Mouse (Mus musculus): ENCODE data around the gene Tead4. TPM values are rescaled to one million over a fixed set of nuclear protein-coding genes. Genes with fewer than 3 reads are reported as not detected.
"Not testable (repeated sequence)": the region's sequence is repeated elsewhere in the genome, so short reads cannot be mapped to it uniquely, and the experiment has no call there.

Tead4 gene
- polyA plus RNA-seq, 1 experiment from 2014 or later: not detected

GRCm38 (mm10) chr6:128236581-128236980 is 64.0 kb downstream of the Tead4 start:
- no peaks in the 10 kb centered on the region for H3K36me3 ChIP-seq (ENCODE audit: inconsistent target)
- H3K79me2 ChIP-seq (ENCODE audit: inconsistent target): no peaks in the 10 kb centered on the region
- no peak overlapping the region for H3K4me3 ChIP-seq (ENCODE audit: inconsistent target)
- H3K27ac ChIP-seq: no peak overlapping the region
- 91% methylated on average over 9 of the region's 9 CpGs for WGBS (ENCODE audit: missing documents)

GRCm38 (mm10) chr6:128234206-128234605 is 66.4 kb downstream of the Tead4 start:
- no peaks in the 10 kb centered on the region for H3K79me2 ChIP-seq (ENCODE audit: inconsistent target)

GRCm38 (mm10) chr6:128232216-128232615 is 68.4 kb downstream of the Tead4 start:
- Histone ChIP-seq H3K4me3 (ENCODE audit: inconsistent target) (no peak overlapping the region), H3K27ac (no peak overlapping the region), H3K36me3 (ENCODE audit: inconsistent target) (no peaks in the 10 kb centered on the region), H3K79me2 (ENCODE audit: inconsistent target) (no peaks in the 10 kb centered on the region)
- 19% methylated on average over 7 of the region's 7 CpGs for WGBS (ENCODE audit: missing documents)

More at GRCm38 (mm10) chr6:128234206-128234605, 66.4 kb downstream of the Tead4 start:
- no peak overlapping the region for H3K27ac ChIP-seq
- 38% methylated on average over 5 of the region's 5 CpGs for WGBS (ENCODE audit: missing documents)
- H3K4me3 ChIP-seq (ENCODE audit: inconsistent target): no peak overlapping the region
- no peaks in the 10 kb centered on the region for H3K36me3 ChIP-seq (ENCODE audit: inconsistent target)

- 8% methylated on average over 3 of the region's 3 CpGs for WGBS (ENCODE audit: missing documents)
- Histone ChIP-seq H3K36me3 (ENCODE audit: inconsistent target) (no peaks in the 10 kb centered on the region), H3K27ac (no peak overlapping the region), H3K4me3 (ENCODE audit: inconsistent target) (no peak overlapping the region), H3K79me2 (ENCODE audit: inconsistent target) (no peaks in the 10 kb centered on the region)
These were observed 68.9 kb downstream of the Tead4 start for GRCm38 (mm10) chr6:128231741-128232140.

- H3K79me2 ChIP-seq (ENCODE audit: inconsistent target): no peaks in the 10 kb centered on the region
- 29% methylated on average over 8 of the region's 8 CpGs for WGBS (ENCODE audit: missing documents)
- H3K4me3 ChIP-seq (ENCODE audit: inconsistent target): no peak overlapping the region
- no peak overlapping the region for H3K27ac ChIP-seq
- no peaks in the 10 kb centered on the region for H3K36me3 ChIP-seq (ENCODE audit: inconsistent target)
These were observed 73.1 kb downstream of the Tead4 start for GRCm38 (mm10) chr6:128227438-128228017.

GRCm38 (mm10) chr6:128226941-128227340 is 73.7 kb downstream of the Tead4 start:
- no peak overlapping the region for H3K27ac ChIP-seq
- no peak overlapping the region for H3K4me3 ChIP-seq (ENCODE audit: inconsistent target)
- 87% methylated on average over 3 of the region's 3 CpGs for WGBS (ENCODE audit: missing documents)

GRCm38 (mm10) chr6:128225846-128226176 is 74.8 kb downstream of the Tead4 start:
- no peaks in the 10 kb centered on the region for H3K36me3 ChIP-seq (ENCODE audit: inconsistent target)
- H3K27ac ChIP-seq: no peak overlapping the region
- H3K4me3 ChIP-seq (ENCODE audit: inconsistent target): no peak overlapping the region
- WGBS (ENCODE audit: missing documents): 100% methylated on average over 1 of the region's 1 CpGs
- H3K79me2 ChIP-seq (ENCODE audit: inconsistent target): no peaks in the 10 kb centered on the region

More at GRCm38 (mm10) chr6:128226941-128227340, 73.7 kb downstream of the Tead4 start:
- Histone ChIP-seq H3K79me2 (ENCODE audit: inconsistent target) (no peaks in the 10 kb centered on the region), H3K36me3 (ENCODE audit: inconsistent target) (no peaks in the 10 kb centered on the region)

GRCm38 (mm10) chr6:128225009-128225845 is 75.4 kb downstream of the Tead4 start:
- no peak overlapping the region for H3K4me3 ChIP-seq (ENCODE audit: inconsistent target)
- no peak overlapping the region for H3K27ac ChIP-seq
- H3K36me3 ChIP-seq (ENCODE audit: inconsistent target): no peaks in the 10 kb centered on the region
- WGBS (ENCODE audit: missing documents): 88% methylated on average over 4 of the region's 4 CpGs
- no peaks in the 10 kb centered on the region for H3K79me2 ChIP-seq (ENCODE audit: inconsistent target)

- no peaks in the 10 kb centered on the region for H3K79me2 ChIP-seq (ENCODE audit: inconsistent target)
- no peaks in the 10 kb centered on the region for H3K36me3 ChIP-seq (ENCODE audit: inconsistent target)
- no peak overlapping the region for H3K27ac ChIP-seq
- no peak overlapping the region for H3K4me3 ChIP-seq (ENCODE audit: inconsistent target)
These were observed 77.5 kb downstream of the Tead4 start for GRCm38 (mm10) chr6:128223159-128223558.

GRCm38 (mm10) chr6:128215004-128215403 is 85.6 kb downstream of the Tead4 start:
- 95% methylated on average over 4 of the region's 4 CpGs for WGBS (ENCODE audit: missing documents)
- not testable (repeated sequence) for H3K79me2 ChIP-seq (ENCODE audit: inconsistent target); H3K36me3 ChIP-seq (ENCODE audit: inconsistent target)

GRCm38 (mm10) chr6:128209199-128209598 is 91.4 kb downstream of the Tead4 start:
- WGBS (ENCODE audit: missing documents): 89% methylated on average over 1 of the region's 1 CpGs
- not testable (repeated sequence) for H3K4me3 ChIP-seq (ENCODE audit: inconsistent target)

More at GRCm38 (mm10) chr6:128215004-128215403, 85.6 kb downstream of the Tead4 start:
- not testable (repeated sequence) for H3K4me3 ChIP-seq (ENCODE audit: inconsistent target); H3K27ac ChIP-seq

GRCm38 (mm10) chr6:128208491-128209170 is 92.0 kb downstream of the Tead4 start:
- 94% methylated on average over 8 of the region's 8 CpGs for WGBS (ENCODE audit: missing documents)
- Histone ChIP-seq H3K79me2 (ENCODE audit: inconsistent target) (no peaks in the 10 kb centered on the region), H3K4me3 (ENCODE audit: inconsistent target) (no peak overlapping the region), H3K27ac (no peak overlapping the region), H3K36me3 (ENCODE audit: inconsistent target) (no peaks in the 10 kb centered on the region)

More at GRCm38 (mm10) chr6:128209199-128209598, 91.4 kb downstream of the Tead4 start:
- H3K79me2 ChIP-seq (ENCODE audit: inconsistent target); H3K27ac ChIP-seq; H3K36me3 ChIP-seq (ENCODE audit: inconsistent target): not testable (repeated sequence)

- no peaks in the 10 kb centered on the region for H3K36me3 ChIP-seq (ENCODE audit: inconsistent target)
- no peaks in the 10 kb centered on the region for H3K79me2 ChIP-seq (ENCODE audit: inconsistent target)
- no peak overlapping the region for H3K27ac ChIP-seq
- H3K4me3 ChIP-seq (ENCODE audit: inconsistent target): no peak overlapping the region
- 88% methylated on average over 1 of the region's 1 CpGs for WGBS (ENCODE audit: missing documents)
These were observed 97.1 kb downstream of the Tead4 start for GRCm38 (mm10) chr6:128203557-128203956.

GRCm38 (mm10) chr6:128200847-128201640 is 99.6 kb downstream of the Tead4 start:
- H3K4me3 ChIP-seq (ENCODE audit: inconsistent target): peak overlapping the region; percentile 35
- H3K36me3 ChIP-seq (ENCODE audit: inconsistent target): no peaks in the 10 kb centered on the region
- 3% methylated on average over 20 of the region's 20 CpGs for WGBS (ENCODE audit: missing documents)
- no peak overlapping the region for H3K27ac ChIP-seq
- H3K79me2 ChIP-seq (ENCODE audit: inconsistent target): no peaks in the 10 kb centered on the region

Data from macrophage (primary cell).